Mouse (Mus musculus) CH12.LX (cell line): ENCODE results near the gene Npm1. TPM values are rescaled to one million over a fixed set of nuclear protein-coding genes. Genes with fewer than 3 reads are reported as not detected.

Experiments used
- DNase-seq: peaks from one replicate; pipeline ENCODE4 v3.0.0-alpha.2; 2013; ENCODE audit errors: extremely low read depth
- H3K27ac ChIP-seq: 2 replicates; pipeline ENCODE4 v1.5.1; 2012; ENCODE audit warnings: low read depth, mild to moderate bottlenecking, control low read depth, moderate library complexity; ENCODE audit not compliant: insufficient read depth
- H3K27me3 ChIP-seq: replicated peaks from 2 replicates; pipeline ENCODE3; 2012; ENCODE audit warnings: inconsistent platforms
- H3K36me3 ChIP-seq, 2 experiments: replicated peaks in 1 of 2; 2 replicates each; pipeline versions ENCODE3 to v1.6.1; 2012; ENCODE audit warnings: inconsistent platforms in 1 of 2, low read length in 1 of 2, mild to moderate bottlenecking in 1 of 2, mixed read lengths in 1 of 2, moderate library complexity in 1 of 2; ENCODE audit not compliant: control insufficient read depth in 1 of 2, insufficient read depth in 1 of 2
- H3K4me1 ChIP-seq, 2 experiments: 2 replicates each; pipeline ENCODE4 v1.6.1; 2012; ENCODE audit warnings: inconsistent platforms in 1 of 2, moderate library complexity in 1 of 2; ENCODE audit not compliant: insufficient read depth in 2 of 2, control insufficient read depth in 1 of 2
- H3K4me2 ChIP-seq: 2 replicates; pipeline ENCODE4 v1.6.1; 2012; ENCODE audit warnings: low read depth, mild to moderate bottlenecking, control low read depth; ENCODE audit not compliant: poor library complexity, insufficient read depth, severe bottlenecking
- H3K4me3 ChIP-seq, 3 experiments: fragments of 150-350 bp in 1 of 3; sonication (generic) in 1 of 3; replicated peaks in 1 of 3; 2 replicates each; pipeline versions ENCODE3 to v1.5.1; 2011 to 2012; ENCODE audit warnings: low read depth in 2 of 3, low read length in 2 of 3, mild to moderate bottlenecking in 2 of 3, moderate library complexity in 2 of 3, control low read depth in 1 of 3, improper control_type of control experiment in 1 of 3, inconsistent platforms in 1 of 3, mixed read lengths in 1 of 3; ENCODE audit not compliant: poor library complexity in 1 of 3
- H3K79me2 ChIP-seq: replicated peaks from 2 replicates; pipeline ENCODE4 v1.6.1; 2012; ENCODE audit warnings: mild to moderate bottlenecking, moderate library complexity; ENCODE audit not compliant: control insufficient read depth, poor library complexity, insufficient read depth, severe bottlenecking; ENCODE audit errors: extremely low read depth
- H3K9ac ChIP-seq: 2 replicates; pipeline ENCODE4 v1.6.1; 2012; ENCODE audit warnings: low read depth, mild to moderate bottlenecking, control low read depth, moderate library complexity; ENCODE audit not compliant: insufficient read depth
- H3K9me3 ChIP-seq: replicated peaks from 2 replicates; pipeline ENCODE3; 2012; ENCODE audit warnings: low read length, inconsistent platforms, mixed read lengths
- BHLHE40 ChIP-seq: IDR thresholded peaks from 2 replicates; pipeline ENCODE4 v1.6.1; 2011; ENCODE audit warnings: mild to moderate bottlenecking, low read depth, low read length, improper control_type of control experiment
- CHD2 ChIP-seq: IDR thresholded peaks from 2 replicates; pipeline ENCODE4 v1.6.1; 2011; ENCODE audit warnings: low read length, improper control_type of control experiment
- ELF1 ChIP-seq: IDR thresholded peaks from 2 replicates; pipeline ENCODE4 v1.6.1; 2014; ENCODE audit warnings: low read depth, mild to moderate bottlenecking, inconsistent platforms, low read length, improper control_type of control experiment
- EP300 ChIP-seq: IDR thresholded peaks from 2 replicates; pipeline ENCODE4 v1.6.1; 2011; ENCODE audit warnings: low read length, improper control_type of control experiment
- GABPA ChIP-seq: IDR thresholded peaks from 2 replicates; pipeline ENCODE4 v1.6.1; 2012; ENCODE audit warnings: low read depth, low read length, improper control_type of control experiment, inconsistent platforms; ENCODE audit not compliant: insufficient replicate concordance
- MAFK ChIP-seq: IDR thresholded peaks from 2 replicates; pipeline ENCODE4 v1.6.1; 2011; ENCODE audit warnings: low read length, improper control_type of control experiment; ENCODE audit not compliant: insufficient replicate concordance
- MAX ChIP-seq: IDR thresholded peaks from 2 replicates; pipeline ENCODE4 v1.6.1; 2011; ENCODE audit warnings: low read length, improper control_type of control experiment
- MAZ ChIP-seq: IDR thresholded peaks from 2 replicates; pipeline ENCODE4 v1.6.1; 2012; ENCODE audit warnings: low read depth, mild to moderate bottlenecking, inconsistent platforms, low read length, improper control_type of control experiment, moderate library complexity
- MEF2A ChIP-seq: IDR thresholded peaks from 2 replicates; pipeline ENCODE4 v1.6.1; 2014; ENCODE audit warnings: low read depth, mild to moderate bottlenecking, inconsistent platforms, low read length, improper control_type of control experiment, borderline replicate concordance
- MXI1 ChIP-seq: IDR thresholded peaks from 2 replicates; pipeline ENCODE4 v1.6.1; 2011; ENCODE audit warnings: mild to moderate bottlenecking, low read depth, low read length, improper control_type of control experiment
- MYC ChIP-seq: IDR thresholded peaks from 2 replicates; pipeline ENCODE4 v1.6.1; 2011; ENCODE audit warnings: low read depth, mild to moderate bottlenecking, improper control_type of control experiment, low read length
- NELFE ChIP-seq: IDR thresholded peaks from 2 replicates; pipeline ENCODE4 v1.6.1; 2011; ENCODE audit warnings: low read depth, low read length, improper control_type of control experiment
- POLR2A ChIP-seq: IDR thresholded peaks from 2 replicates; pipeline ENCODE4 v1.6.1; 2011; ENCODE audit warnings: low read depth, mild to moderate bottlenecking, improper control_type of control experiment, low read length
- RAD21 ChIP-seq: IDR thresholded peaks from 2 replicates; pipeline ENCODE4 v1.6.1; 2011; ENCODE audit warnings: low read depth, mild to moderate bottlenecking, low read length, improper control_type of control experiment, moderate library complexity
- SIN3A ChIP-seq: IDR thresholded peaks from 2 replicates; pipeline ENCODE4 v1.6.1; 2012; ENCODE audit warnings: low read length, improper control_type of control experiment, inconsistent platforms
- TBP ChIP-seq: conservative IDR thresholded peaks from 2 replicates; pipeline ENCODE4 v1.6.1; 2011; ENCODE audit warnings: low read depth, low read length, improper control_type of control experiment
- TCF12 ChIP-seq: IDR thresholded peaks from 2 replicates; pipeline ENCODE4 v1.6.1; 2014; ENCODE audit warnings: low read depth, mild to moderate bottlenecking, inconsistent platforms, low read length, improper control_type of control experiment
- USF1 ChIP-seq: IDR thresholded peaks from 2 replicates; pipeline ENCODE4 v1.6.1; 2014; ENCODE audit warnings: low read depth, mild to moderate bottlenecking, inconsistent platforms, low read length, improper control_type of control experiment
- ZC3H11A ChIP-seq: IDR thresholded peaks from 2 replicates; pipeline ENCODE4 v1.6.1; 2012; ENCODE audit warnings: low read depth, mild to moderate bottlenecking, inconsistent platforms, low read length, improper control_type of control experiment
- ZMIZ1 ChIP-seq: IDR thresholded peaks from 2 replicates; pipeline ENCODE4 v1.6.1; 2012; ENCODE audit warnings: low read depth, mild to moderate bottlenecking, inconsistent platforms, low read length, improper control_type of control experiment
- dilution Hi-C: fragments of 300-500 bp; cut with MboI; formaldehyde crosslinking; loops from 2 replicates; pipeline ENCODE4 v1.14.3; 2020; ENCODE audit warnings: low sequenced_read_pairs; ENCODE audit not compliant: extremely low pct_unique_long_range_greater_than_20kb, extremely low pct_ligation_motif_present
- in situ Hi-C: fragments of 300-500 bp; cut with MboI; formaldehyde crosslinking; loops from 3 replicates; pipeline ENCODE4 v1.14.3; 2019; ENCODE audit warnings: low sequenced_read_pairs, low pct_ligation_motif_present, low pct_unique_long_range_greater_than_20kb, mixed read lengths
- polyA plus RNA-seq: library from polyadenylated mRNA; unstranded; fragments of >175 nt; gene quantifications from 2 replicates; pipeline ENCODE4 v1.2.1, GENCODE M21; 2012; ENCODE audit warnings: low read depth; ENCODE audit not compliant: insufficient read length
- total RNA-seq, 2 experiments: library from RNA; depleted of rRNA; stranded (reverse); fragments of 300-350 nt in 1 of 2; fragments of >200 nt in 1 of 2; gene quantifications; 2 replicates each; pipeline ENCODE4 v1.2.3; 2012 to 2014

The Npm1 gene
- total and polyA plus RNA-seq, 3 experiments: 3,603 to 8,076 (median 6,953) TPM

DNA sequence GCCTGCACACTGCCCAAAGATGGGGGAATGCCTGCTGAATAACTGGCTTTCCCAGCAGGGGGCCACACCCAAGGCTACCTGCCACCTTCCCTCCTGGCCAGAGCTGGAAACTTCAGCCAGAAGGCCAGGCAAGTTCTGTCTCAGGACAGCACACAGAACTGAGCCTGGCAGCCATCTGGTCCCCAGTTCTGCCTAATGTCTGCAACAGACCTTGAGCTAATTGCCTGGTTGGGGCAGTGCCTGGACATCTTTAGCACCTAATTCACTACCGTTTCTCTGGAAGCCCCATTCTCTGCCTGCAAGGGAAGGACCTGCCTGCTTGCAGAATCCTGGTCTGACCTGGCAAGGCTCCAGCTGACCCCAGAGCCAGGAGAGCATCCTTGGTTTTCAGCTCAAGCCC, 50.6 kb downstream of the Npm1 start:
- DNase-seq: no peak
- Histone ChIP-seq H3K4me3 (no peak overlapping the region), H3K4me2 (no peak overlapping the region), H3K27me3 (peaks cover 44% of the 10 kb centered on the region), H3K36me3 (peaks cover 0 to 3% of the 10 kb centered on the region in 2 experiments), H3K4me1 (no peaks in the 10 kb centered on the region), H3K27ac (no peak overlapping the region), H3K9ac (no peak overlapping the region), H3K79me2 (no peaks in the 10 kb centered on the region), H3K9me3 (no peaks in the 10 kb centered on the region)
- in situ Hi-C loops (no loop called here), dilution Hi-C loops (no loop called here)
- no peak for TF ChIP-seq ELF1
- no peak for TF ChIP-seq MXI1
- no peak for TF ChIP-seq MEF2A
- TF ChIP-seq BHLHE40: no peak

DNA sequence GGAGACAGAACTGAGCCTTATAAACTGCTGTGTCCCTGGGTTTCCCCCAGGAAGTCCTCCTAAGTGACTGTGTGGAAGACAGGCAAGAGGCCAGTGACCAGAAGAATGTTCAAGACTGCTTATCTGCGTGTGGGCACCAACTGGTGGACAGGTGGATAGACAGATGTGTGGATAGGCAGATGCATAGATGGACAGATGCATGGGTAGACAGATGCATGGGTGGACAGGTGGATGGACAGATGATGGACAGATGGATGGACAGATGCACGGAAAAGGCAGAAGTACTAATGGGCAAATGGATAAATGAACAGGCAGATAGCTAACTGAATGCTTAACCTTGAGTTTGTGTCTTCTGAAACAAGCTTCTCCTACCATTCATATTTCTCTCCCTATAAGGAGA, 52.9 kb downstream of the Npm1 start:
- no peaks in the 10 kb centered on the region for H3K79me2 ChIP-seq
- H3K36me3 ChIP-seq: no peaks in the 10 kb centered on the region
- no peak overlapping the region for H3K4me2 ChIP-seq
- H3K4me1 ChIP-seq: no peaks in the 10 kb centered on the region
- dilution Hi-C loops: no loop called here
- TF ChIP-seq MAZ: no peak
- no peak for TF ChIP-seq MYC
- no peak for TF ChIP-seq CHD2
- no peak for TF ChIP-seq EP300
- TF ChIP-seq RAD21: no peak
- TF ChIP-seq ZC3H11A: no peak
- TF ChIP-seq USF1: no peak
- TF ChIP-seq MAFK: no peak; the same call in 1 of the 2 replicates
- TF ChIP-seq TBP: no peak
- TF ChIP-seq POLR2A: no peak
- no peak for TF ChIP-seq MXI1
- no peak for TF ChIP-seq NELFE
- TF ChIP-seq, all 38 proteins: peak for 0
- no peaks in the 10 kb centered on the region for H3K9me3 ChIP-seq
- no peak overlapping the region for H3K27ac ChIP-seq
- H3K9ac ChIP-seq: no peak overlapping the region
- no peak for DNase-seq
- in situ Hi-C loops: no loop called here
- H3K27me3 ChIP-seq: peaks cover 44% of the 10 kb centered on the region
- H3K4me3 ChIP-seq: no peak overlapping the region

- Histone ChIP-seq H3K79me2 (no peaks in the 10 kb centered on the region), H3K9me3 (no peaks in the 10 kb centered on the region), H3K36me3 (no peaks in the 10 kb centered on the region), H3K27ac (no peak overlapping the region), H3K4me3 (no peak overlapping the region), H3K4me1 (peaks cover 0 to 5% of the 10 kb centered on the region in 2 experiments; a peak in 3 of 4 replicates), H3K4me2 (no peak overlapping the region), H3K9ac (no peak overlapping the region), H3K27me3 (peaks cover 36% of the 10 kb centered on the region)
- TF ChIP-seq RAD21: no peak
- no peak for TF ChIP-seq ZMIZ1
- TF ChIP-seq MAX: no peak
- TF ChIP-seq GABPA: no peak
- TF ChIP-seq TCF12: no peak
- TF ChIP-seq EP300: no peak
- no peak for TF ChIP-seq SIN3A
- dilution Hi-C loops: no loop called here
- no peak for DNase-seq
- in situ Hi-C loops: no loop called here
Measured at GRCm38 (mm10) chr11:33107540-33107939, 55.5 kb downstream of the Npm1 start.
